Mouse (Mus musculus): Measurements from ENCODE around the gene Tk2.

DNA sequence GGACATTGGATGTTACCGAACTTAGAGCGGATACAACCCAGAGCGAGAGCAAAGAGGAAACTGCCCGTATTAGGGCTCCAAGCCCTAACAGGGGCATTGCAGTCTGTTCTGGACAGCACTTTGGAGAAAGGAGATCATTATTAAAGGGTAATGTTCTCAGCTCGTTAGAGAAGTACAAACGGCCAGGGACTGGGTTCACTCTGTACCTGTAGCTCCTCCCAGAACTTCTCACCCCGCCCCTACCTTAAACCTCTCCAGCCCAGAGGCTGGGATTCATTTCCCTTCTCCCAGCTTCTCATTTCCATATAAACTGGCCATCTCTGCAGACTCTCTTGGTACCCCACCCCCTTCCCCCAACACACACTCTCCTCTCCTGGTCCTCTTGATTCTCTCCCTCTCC, 3.1 kb upstream of the Tk2 start:
- no peak for TF ChIP-seq POLR2A (IDR thresholded peaks at IDR 0.05; ENCODE audit: low read depth, low read length)
- TF ChIP-seq CTCF (IDR thresholded peaks at IDR 0.05; ENCODE audit: extremely low read depth, insufficient read length, insufficient replicate concordance, low read depth, low read length): no peak
